Mouse (Mus musculus): ENCODE results near the gene Tcl1b3.

The Tcl1b3 gene

DNA sequence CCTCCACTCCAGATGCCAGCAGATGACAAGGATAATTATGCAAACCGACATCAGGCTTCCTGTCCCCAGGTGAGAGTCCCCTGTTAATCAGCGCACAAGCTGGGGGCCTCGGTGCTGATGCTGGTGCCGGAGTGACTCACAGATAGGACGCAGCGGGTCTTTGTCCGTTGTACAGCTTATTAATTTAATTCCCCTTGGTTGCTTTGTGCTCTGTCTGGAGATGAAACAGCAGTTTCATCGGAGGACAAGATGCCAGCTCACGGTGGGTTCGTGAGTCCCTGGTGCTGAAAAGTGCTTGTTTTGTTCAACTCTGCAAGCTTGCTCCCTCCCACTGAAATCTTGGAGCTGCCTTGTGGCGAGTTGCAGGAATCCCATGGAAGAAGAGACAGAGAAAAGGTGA is 43.5 kb downstream of the Tcl1b3 start:
- DNase-seq (ENCODE audit: low spot score in 2 of 2): no peak

DNA sequence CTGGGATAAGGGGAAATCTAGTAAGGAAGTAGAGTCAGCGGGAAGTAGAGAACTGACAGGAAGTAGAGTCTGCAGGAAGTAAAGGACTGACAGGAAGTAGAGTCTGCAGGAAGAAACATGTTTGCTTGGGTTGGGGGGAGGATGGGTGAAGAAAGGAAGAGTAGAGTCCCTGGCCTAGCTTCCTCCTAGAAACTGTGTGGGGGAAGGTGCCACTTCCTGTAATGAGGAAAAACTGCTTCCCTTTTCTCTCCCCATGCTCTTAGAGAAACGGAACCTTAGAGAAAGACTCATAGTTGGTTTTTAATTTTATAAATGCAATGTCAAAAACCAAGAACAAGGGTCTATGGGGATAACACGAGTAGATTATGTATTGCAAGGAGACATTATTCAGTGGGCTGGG is 44.2 kb downstream of the Tcl1b3 start:
- no peak for DNase-seq (ENCODE audit: low spot score in 2 of 2)

DNA sequence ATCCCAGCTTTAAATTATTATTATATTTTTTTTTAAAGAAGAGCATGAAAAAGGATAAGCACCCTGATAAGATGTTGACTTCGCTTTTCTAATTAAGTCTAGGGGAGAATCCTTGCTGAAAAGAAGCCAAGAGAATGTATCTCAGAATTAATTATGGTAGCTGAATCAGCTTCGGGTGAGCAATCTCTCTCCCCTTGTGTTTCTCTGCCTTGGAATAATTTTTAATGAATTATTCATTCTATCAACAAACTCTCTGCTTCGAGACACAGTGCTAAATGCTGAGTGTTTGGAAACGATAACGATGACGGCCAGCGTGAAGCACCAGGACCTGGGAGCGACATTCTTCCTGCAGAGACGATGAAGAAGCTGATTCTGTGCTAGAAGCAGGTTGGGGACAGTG is 48.2 kb downstream of the Tcl1b3 start:
- DNase-seq (ENCODE audit: low spot score in 2 of 2): no peak

Data from spleen, postnatal 4 days (tissue).